Mouse (Mus musculus): ENCODE measurements at regions not wholly inside any gene's neighbourhood (a gene's known extent, or its start where the extent isn't known, plus 50 kb on each side); places are given as distances from the start of the nearest gene placed in this dataset.

GRCm38 (mm10) chr9:12456695-12457094, 788.9 kb downstream of the Jrkl start:
- TF ChIP-seq CTCF (IDR thresholded peaks at IDR 0.05; ENCODE audit: insufficient read depth, low read depth, low read length) = no peak
- TF ChIP-seq POLR2A (IDR thresholded peaks at IDR 0.05; ENCODE audit: insufficient read depth, low read depth, low read length) = no peak

Data from olfactory bulb, adult 2 months (tissue).